Mouse (Mus musculus): ENCODE measurements around the gene Kdelr2. TPM values are rescaled to one million over a fixed set of nuclear protein-coding genes. Genes with fewer than 3 reads are reported as not detected.

Kdelr2 gene
- total RNA-seq, 4 experiments from 2014 or later, result 32.1 to 39.5 (median 34.3) TPM

DNA sequence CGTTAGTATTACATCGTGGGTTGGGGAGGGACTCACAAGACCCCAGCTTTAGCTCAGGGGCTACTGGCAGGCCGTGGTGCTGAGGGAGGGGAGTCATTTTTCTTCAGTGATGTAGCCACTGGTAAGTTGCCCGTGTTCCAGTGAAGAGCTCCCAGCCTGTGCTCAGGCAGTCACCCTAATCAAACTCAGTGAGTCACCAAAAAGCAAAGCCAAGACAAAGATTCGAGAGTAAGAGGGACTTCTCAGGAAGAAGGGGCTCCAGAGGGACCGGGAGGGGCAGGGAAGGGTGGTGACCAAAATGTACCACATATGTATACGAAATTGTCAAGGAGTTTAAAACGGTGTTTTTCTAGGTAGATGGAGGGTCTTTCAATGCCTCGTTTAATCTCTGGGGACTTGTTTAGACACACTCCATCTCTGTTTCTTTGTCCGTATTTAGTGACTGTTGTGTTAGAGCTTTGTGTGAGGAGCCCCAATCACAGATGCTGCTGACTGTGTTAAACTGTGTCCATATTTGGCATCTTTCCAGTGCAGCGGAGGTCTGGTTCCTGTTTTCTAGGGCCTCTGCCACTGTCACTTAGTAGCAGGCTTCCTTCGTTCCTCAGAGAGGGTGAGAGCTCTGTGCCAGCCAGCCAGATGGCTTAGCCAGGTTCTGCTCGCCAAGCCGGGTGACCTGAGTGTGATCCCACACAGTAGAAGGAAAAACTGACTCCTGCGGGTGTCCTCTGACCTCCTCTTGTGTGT is 67.0 kb downstream of the Kdelr2 start:
- no peak for DNase-seq (ENCODE audit: low spot score in 2 of 2)

DNA sequence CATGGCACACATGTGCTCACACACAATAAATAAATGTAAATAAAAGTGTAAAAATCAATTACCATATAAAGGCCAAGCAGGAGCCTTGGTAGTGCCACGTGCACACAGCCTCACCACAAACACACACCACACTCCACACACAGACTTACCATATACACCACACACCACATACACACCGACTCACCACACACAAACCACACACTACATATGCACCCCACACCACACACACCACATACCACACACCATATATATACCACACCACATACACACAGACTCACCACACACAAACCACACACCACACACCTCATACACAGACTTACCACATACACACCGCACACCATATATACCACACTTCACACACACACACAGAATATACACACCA is 67.5 kb downstream of the Kdelr2 start:
- no peak for DNase-seq (ENCODE audit: low spot score in 2 of 2)

Other genes with a start within 250 kb of the Kdelr2 start
- 10 to 100 TPM; 12.0 to 15.0 (median 13.5) TPM for gene Rbak, start 223.1 kb upstream of the Kdelr2 start, total RNA-seq (2022)
- gene Spdye4b, start 222.8 kb upstream of the Kdelr2 start, total RNA-seq (2022), result not detected
- gene Spdye4a, start 176.9 kb upstream of the Kdelr2 start, total RNA-seq (2022), result not detected
- 10 to 100 TPM; 26.9 to 31.8 (median 31.4) TPM for gene Zfp12, start 168.7 kb upstream of the Kdelr2 start, total RNA-seq (2022)
- 10 to 100 TPM; 24.1 to 26.8 (median 24.5) TPM for gene Zfp316, start 133.8 kb upstream of the Kdelr2 start, total RNA-seq (2022)
- gene Zfp853, start 110.2 kb upstream of the Kdelr2 start, total RNA-seq (2022), result 1 to 10 TPM; 4.0 to 4.7 (median 4.3) TPM
- gene E130309D02Rik, start 88.5 kb upstream of the Kdelr2 start, total RNA-seq (2022), result 10 to 100 TPM; 21.7 to 24.7 (median 23.3) TPM
- 10 to 100 TPM; 43.1 to 44.4 (median 44.0) TPM for gene Zdhhc4, start 74.6 kb upstream of the Kdelr2 start, total RNA-seq (2022)
- 1 to 10 TPM; 3.1 to 4.6 (median 3.6) TPM for gene Grid2ip, start 46.5 kb upstream of the Kdelr2 start, total RNA-seq (2022)
- gene Daglb, start 60.7 kb downstream of the Kdelr2 start, total RNA-seq (2022), result 10 to 100 TPM; 33.6 to 41.6 (median 36.8) TPM
- 100 to 1,000 TPM; 369 to 406 (median 382) TPM for gene Rac1, start 124.2 kb downstream of the Kdelr2 start, total RNA-seq (2022)
- gene Cyth3, start 218.6 kb downstream of the Kdelr2 start, total RNA-seq (2022), result 10 to 100 TPM; 29.9 to 37.5 (median 32.7) TPM